Comparison of ENCODE assay signal across 1 mouse cellular context in genomic region chr17:47721183-47721582, GRCm38 (mm10).
TF ChIP-seq lines count a peak whose summit lies in the region.

No protein-coding gene starts in this region.

TF ChIP-seq in MEL, 35 proteins besides CTCF, POLR2A, EP300 and RAD21:
- TF ChIP-seq POLR2AphosphoS5 (IDR thresholded peaks at IDR 0.05; ENCODE audit: borderline replicate concordance, low read depth, low read length) (no peak), USF2 (IDR thresholded peaks at IDR 0.05; ENCODE audit: borderline replicate concordance in 1 of 2, insufficient read depth in 1 of 2, low read depth in 1 of 2, low read length in 2 of 2) (no peak), HCFC1 (IDR thresholded peaks at IDR 0.05; ENCODE audit: low read depth, low read length) (0 out of 2 replicates have a peak, but pooled peaks have one; percentile 11), MXI1 (IDR thresholded peaks at IDR 0.05; ENCODE audit: low read depth, low read length) (peak; percentile 57; the same call in 1 of the 2 replicates), GATA1 (IDR thresholded peaks at IDR 0.05; ENCODE audit: low read depth, low read length) (peak; percentile 91), ETS1 (IDR thresholded peaks at IDR 0.05; ENCODE audit: low read depth, low read length) (peak; percentile 80), MYB (IDR thresholded peaks at IDR 0.05; ENCODE audit: low read depth, low read length) (no peak), ZNF384 (IDR thresholded peaks at IDR 0.05; ENCODE audit: low read depth, low read length) (no peak), ZC3H11A (IDR thresholded peaks at IDR 0.05; ENCODE audit: low read depth, low read length) (no peak), E2F4 (IDR thresholded peaks at IDR 0.05; ENCODE audit: borderline replicate concordance, low read depth, low read length) (no peak), BHLHE40 (IDR thresholded peaks at IDR 0.05; ENCODE audit: borderline replicate concordance, low read depth, low read length) (peak; percentile 94), SMC3 (IDR thresholded peaks at IDR 0.05; ENCODE audit: low read depth, low read length) (no peak), MAX (IDR thresholded peaks at IDR 0.05; ENCODE audit: low read length) (0 out of 2 replicates have a peak, but pooled peaks have one; percentile 43), KAT2A (conservative IDR thresholded peaks at IDR 0.05; ENCODE audit: low read depth, low read length) (no peak), ZKSCAN1 (IDR thresholded peaks at IDR 0.05; ENCODE audit: low read depth, low read length) (no peak), MYC (IDR thresholded peaks at IDR 0.05; ENCODE audit: low read depth, low read length) (peak; percentile 65; the same call in 1 of the 2 replicates), TBP (IDR thresholded peaks at IDR 0.05; ENCODE audit: low read depth, low read length) (no peak), SIN3A (IDR thresholded peaks at IDR 0.05; ENCODE audit: low read length) (peak; percentile 46; the same call in 1 of the 2 replicates), NRF1 (IDR thresholded peaks at IDR 0.05; ENCODE audit: insufficient read depth, low read depth, low read length, poor library complexity, severe bottlenecking) (no peak), CHD1 (IDR thresholded peaks at IDR 0.05; ENCODE audit: low read depth, low read length) (no peak), ELF1 (IDR thresholded peaks at IDR 0.05; ENCODE audit: low read depth, low read length) (no peak), JUND (IDR thresholded peaks at IDR 0.05; ENCODE audit: low read depth, low read length) (no peak), ZMIZ1 (IDR thresholded peaks at IDR 0.05; ENCODE audit: low read depth, low read length) (no peak), MAFK (IDR thresholded peaks at IDR 0.05; ENCODE audit: borderline replicate concordance, low read depth, low read length) (no peak; the same call in 1 of the 2 replicates), TCF12 (IDR thresholded peaks at IDR 0.05; ENCODE audit: low read depth, low read length) (peak; percentile 81), MAZ (IDR thresholded peaks at IDR 0.05; ENCODE audit: low read depth, low read length) (no peak), POLR2AphosphoS2 (IDR thresholded peaks at IDR 0.05; ENCODE audit: low read length) (no peak), NELFE (IDR thresholded peaks at IDR 0.05; ENCODE audit: low read depth, low read length) (no peak), RCOR1 (IDR thresholded peaks at IDR 0.05; ENCODE audit: low read depth, low read length) (peak; percentile 85), TAL1 (IDR thresholded peaks at IDR 0.05; ENCODE audit: low read length) (no peak), UBTF (IDR thresholded peaks at IDR 0.05; ENCODE audit: borderline replicate concordance, insufficient read depth, low read depth, low read length) (no peak), USF1 (IDR thresholded peaks at IDR 0.05; ENCODE audit: low read depth, low read length) (no peak)
